Mouse (Mus musculus) CH12.LX (cell line): ENCODE measurements around the gene Pcsk2. TPM values are rescaled to one million over a fixed set of nuclear protein-coding genes. Genes with fewer than 3 reads are reported as not detected.

Experiments
- DNase-seq: peaks from one replicate; pipeline ENCODE4 v3.0.0-alpha.2; 2013; ENCODE audit errors: extremely low read depth
- H3K27ac ChIP-seq: 2 replicates; pipeline ENCODE4 v1.5.1; 2012; ENCODE audit warnings: low read depth, mild to moderate bottlenecking, control low read depth, moderate library complexity; ENCODE audit not compliant: insufficient read depth
- H3K27me3 ChIP-seq: replicated peaks from 2 replicates; pipeline ENCODE3; 2012; ENCODE audit warnings: inconsistent platforms
- H3K36me3 ChIP-seq, 2 experiments: replicated peaks in 1 of 2; 2 replicates each; pipeline versions ENCODE3 to v1.6.1; 2012; ENCODE audit warnings: inconsistent platforms in 1 of 2, low read length in 1 of 2, mild to moderate bottlenecking in 1 of 2, mixed read lengths in 1 of 2, moderate library complexity in 1 of 2; ENCODE audit not compliant: control insufficient read depth in 1 of 2, insufficient read depth in 1 of 2
- H3K4me1 ChIP-seq, 2 experiments: 2 replicates each; pipeline ENCODE4 v1.6.1; 2012; ENCODE audit warnings: inconsistent platforms in 1 of 2, moderate library complexity in 1 of 2; ENCODE audit not compliant: insufficient read depth in 2 of 2, control insufficient read depth in 1 of 2
- H3K4me2 ChIP-seq: 2 replicates; pipeline ENCODE4 v1.6.1; 2012; ENCODE audit warnings: low read depth, mild to moderate bottlenecking, control low read depth; ENCODE audit not compliant: poor library complexity, insufficient read depth, severe bottlenecking
- H3K4me3 ChIP-seq, 3 experiments: fragments of 150-350 bp in 1 of 3; sonication (generic) in 1 of 3; replicated peaks in 1 of 3; 2 replicates each; pipeline versions ENCODE3 to v1.5.1; 2011 to 2012; ENCODE audit warnings: low read depth in 2 of 3, low read length in 2 of 3, mild to moderate bottlenecking in 2 of 3, moderate library complexity in 2 of 3, control low read depth in 1 of 3, improper control_type of control experiment in 1 of 3, inconsistent platforms in 1 of 3, mixed read lengths in 1 of 3; ENCODE audit not compliant: poor library complexity in 1 of 3
- H3K79me2 ChIP-seq: replicated peaks from 2 replicates; pipeline ENCODE4 v1.6.1; 2012; ENCODE audit warnings: mild to moderate bottlenecking, moderate library complexity; ENCODE audit not compliant: control insufficient read depth, poor library complexity, insufficient read depth, severe bottlenecking; ENCODE audit errors: extremely low read depth
- H3K9ac ChIP-seq: 2 replicates; pipeline ENCODE4 v1.6.1; 2012; ENCODE audit warnings: low read depth, mild to moderate bottlenecking, control low read depth, moderate library complexity; ENCODE audit not compliant: insufficient read depth
- H3K9me3 ChIP-seq: replicated peaks from 2 replicates; pipeline ENCODE3; 2012; ENCODE audit warnings: low read length, inconsistent platforms, mixed read lengths
- CHD1 ChIP-seq: IDR thresholded peaks from 2 replicates; pipeline ENCODE4 v1.6.1; 2012; ENCODE audit warnings: low read depth, low read length, improper control_type of control experiment, inconsistent platforms
- ELF1 ChIP-seq: IDR thresholded peaks from 2 replicates; pipeline ENCODE4 v1.6.1; 2014; ENCODE audit warnings: low read depth, mild to moderate bottlenecking, inconsistent platforms, low read length, improper control_type of control experiment
- EP300 ChIP-seq: IDR thresholded peaks from 2 replicates; pipeline ENCODE4 v1.6.1; 2011; ENCODE audit warnings: low read length, improper control_type of control experiment
- GABPA ChIP-seq: IDR thresholded peaks from 2 replicates; pipeline ENCODE4 v1.6.1; 2012; ENCODE audit warnings: low read depth, low read length, improper control_type of control experiment, inconsistent platforms; ENCODE audit not compliant: insufficient replicate concordance
- HCFC1 ChIP-seq: IDR thresholded peaks from 2 replicates; pipeline ENCODE4 v1.6.1; 2012; ENCODE audit warnings: low read depth, mild to moderate bottlenecking, inconsistent platforms, low read length, improper control_type of control experiment
- KAT2A ChIP-seq: IDR thresholded peaks from 2 replicates; pipeline ENCODE4 v1.6.1; 2012; ENCODE audit warnings: low read length, improper control_type of control experiment, inconsistent platforms; ENCODE audit not compliant: insufficient replicate concordance
- MAFK ChIP-seq: IDR thresholded peaks from 2 replicates; pipeline ENCODE4 v1.6.1; 2011; ENCODE audit warnings: low read length, improper control_type of control experiment; ENCODE audit not compliant: insufficient replicate concordance
- MAZ ChIP-seq: IDR thresholded peaks from 2 replicates; pipeline ENCODE4 v1.6.1; 2012; ENCODE audit warnings: low read depth, mild to moderate bottlenecking, inconsistent platforms, low read length, improper control_type of control experiment, moderate library complexity
- MXI1 ChIP-seq: IDR thresholded peaks from 2 replicates; pipeline ENCODE4 v1.6.1; 2011; ENCODE audit warnings: mild to moderate bottlenecking, low read depth, low read length, improper control_type of control experiment
- NRF1 ChIP-seq: IDR thresholded peaks from 2 replicates; pipeline ENCODE4 v1.6.1; 2014; ENCODE audit warnings: low read depth, mild to moderate bottlenecking, inconsistent platforms, low read length, improper control_type of control experiment, moderate library complexity
- POLR2AphosphoS2 ChIP-seq: IDR thresholded peaks from 2 replicates; pipeline ENCODE4 v1.6.1; 2011; ENCODE audit warnings: low read depth, low read length, improper control_type of control experiment
- RCOR1 ChIP-seq: conservative IDR thresholded peaks from 2 replicates; pipeline ENCODE4 v1.6.1; 2012; ENCODE audit warnings: low read depth, mild to moderate bottlenecking, inconsistent platforms, low read length, improper control_type of control experiment
- SMC3 ChIP-seq: IDR thresholded peaks from 2 replicates; pipeline ENCODE4 v1.6.1; 2011; ENCODE audit warnings: low read depth, low read length, improper control_type of control experiment
- TCF12 ChIP-seq: IDR thresholded peaks from 2 replicates; pipeline ENCODE4 v1.6.1; 2014; ENCODE audit warnings: low read depth, mild to moderate bottlenecking, inconsistent platforms, low read length, improper control_type of control experiment
- USF1 ChIP-seq: IDR thresholded peaks from 2 replicates; pipeline ENCODE4 v1.6.1; 2014; ENCODE audit warnings: low read depth, mild to moderate bottlenecking, inconsistent platforms, low read length, improper control_type of control experiment
- ZC3H11A ChIP-seq: IDR thresholded peaks from 2 replicates; pipeline ENCODE4 v1.6.1; 2012; ENCODE audit warnings: low read depth, mild to moderate bottlenecking, inconsistent platforms, low read length, improper control_type of control experiment
- ZKSCAN1 ChIP-seq: IDR thresholded peaks from 2 replicates; pipeline ENCODE4 v1.6.1; 2012; ENCODE audit warnings: low read depth, inconsistent platforms, low read length, improper control_type of control experiment, borderline replicate concordance
- dilution Hi-C: fragments of 300-500 bp; cut with MboI; formaldehyde crosslinking; loops from 2 replicates; pipeline ENCODE4 v1.14.3; 2020; ENCODE audit warnings: low sequenced_read_pairs; ENCODE audit not compliant: extremely low pct_unique_long_range_greater_than_20kb, extremely low pct_ligation_motif_present
- in situ Hi-C: fragments of 300-500 bp; cut with MboI; formaldehyde crosslinking; loops from 3 replicates; pipeline ENCODE4 v1.14.3; 2019; ENCODE audit warnings: low sequenced_read_pairs, low pct_ligation_motif_present, low pct_unique_long_range_greater_than_20kb, mixed read lengths
- polyA plus RNA-seq: library from polyadenylated mRNA; unstranded; fragments of >175 nt; gene quantifications from 2 replicates; pipeline ENCODE4 v1.2.1, GENCODE M21; 2012; ENCODE audit warnings: low read depth; ENCODE audit not compliant: insufficient read length
- total RNA-seq, 2 experiments: library from RNA; depleted of rRNA; stranded (reverse); fragments of 300-350 nt in 1 of 2; fragments of >200 nt in 1 of 2; gene quantifications; 2 replicates each; pipeline ENCODE4 v1.2.3; 2012 to 2014

Gene Pcsk2
- total and polyA plus RNA-seq, 3 experiments = not detected

- no peak for DNase-seq
- in situ Hi-C loops = no loop called here
- Histone ChIP-seq H3K9ac (no peak overlapping the region), H3K4me3 (no peak overlapping the region), H3K9me3 (no peaks in the 10 kb centered on the region), H3K27ac (no peak overlapping the region), H3K36me3 (no peaks in the 10 kb centered on the region), H3K4me1 (no peaks in the 10 kb centered on the region), H3K79me2 (no peaks in the 10 kb centered on the region), H3K4me2 (no peak overlapping the region), H3K27me3 (peaks cover 26% of the 10 kb centered on the region)
- TF ChIP-seq SMC3 (no peak), ELF1 (no peak), EP300 (no peak), KAT2A (no peak), MXI1 (no peak), GABPA (no peak)
- dilution Hi-C loops = no loop called here
These were observed 78.0 kb downstream of the Pcsk2 start for GRCm38 (mm10) chr2:143623916-143624315.

- H3K4me1 ChIP-seq = peaks cover 0 to 4% of the 10 kb centered on the region in 2 experiments; a peak in 1 of 4 replicates
- H3K27ac ChIP-seq = no peak overlapping the region
- H3K9ac ChIP-seq = no peak overlapping the region
- dilution Hi-C loops = no loop called here
- H3K4me3 ChIP-seq = no peak overlapping the region
- TF ChIP-seq RCOR1 (no peak), POLR2AphosphoS2 (no peak)
- TF ChIP-seq, all 38 proteins: peak for 0
- H3K9me3 ChIP-seq = no peaks in the 10 kb centered on the region
- H3K4me2 ChIP-seq = no peak overlapping the region
- in situ Hi-C loops = no loop called here
- no peak for DNase-seq
- no peaks in the 10 kb centered on the region for H3K27me3 ChIP-seq
- H3K79me2 ChIP-seq = no peaks in the 10 kb centered on the region
- no peaks in the 10 kb centered on the region for H3K36me3 ChIP-seq
These were observed 97.3 kb downstream of the Pcsk2 start for GRCm38 (mm10) chr2:143643305-143643704.

- no peak for DNase-seq
- no peak overlapping the region for H3K4me2 ChIP-seq
- H3K27me3 ChIP-seq = peaks cover 5% of the 10 kb centered on the region
- H3K4me1 ChIP-seq = peaks cover 0 to 4% of the 10 kb centered on the region in 2 experiments; a peak in 1 of 4 replicates
- H3K36me3 ChIP-seq = no peaks in the 10 kb centered on the region
- H3K9ac ChIP-seq = no peak overlapping the region
- H3K79me2 ChIP-seq = no peaks in the 10 kb centered on the region
- no peak overlapping the region for H3K4me3 ChIP-seq
- dilution Hi-C loops (no loop called here), in situ Hi-C loops (no loop called here)
- no peaks in the 10 kb centered on the region for H3K9me3 ChIP-seq
- TF ChIP-seq TCF12 (no peak), ZC3H11A (no peak), MAFK (no peak), CHD1 (no peak), USF1 (no peak), HCFC1 (no peak), NRF1 (no peak), ZKSCAN1 (no peak), MAZ (no peak)
- H3K27ac ChIP-seq = no peak overlapping the region
These were observed 98.4 kb downstream of the Pcsk2 start for GRCm38 (mm10) chr2:143644374-143644773.
